Mouse (Mus musculus) embryo, embryonic 10 days (tissue): ENCODE data around the gene Uba1y.
A peak's percentile ranks its signal among the peaks of the same experiment; 100 is the strongest.
"Not testable (repeated sequence)": the region's sequence is repeated elsewhere in the genome, so short reads cannot be mapped to it uniquely, and the experiment has no call there.

Experiments used
- DNase-seq: peaks from one replicate; pipeline ENCODE4 v3.0.0-alpha.2; 2015; ENCODE audit warnings: low spot score

The Uba1y gene

GRCm38 (mm10) chrY:818396-818795 lies at the start of gene Uba1y:
Uba1y (plus strand) TSS chrY:818649.
- no peak for DNase-seq

- DNase-seq = not testable (repeated sequence)
These were observed 21.1 kb upstream of the Uba1y start, which contains the start of gene Zfy1 for GRCm38 (mm10) chrY:797309-797708. Zfy1 (minus strand) TSS chrY:797409.

DNA sequence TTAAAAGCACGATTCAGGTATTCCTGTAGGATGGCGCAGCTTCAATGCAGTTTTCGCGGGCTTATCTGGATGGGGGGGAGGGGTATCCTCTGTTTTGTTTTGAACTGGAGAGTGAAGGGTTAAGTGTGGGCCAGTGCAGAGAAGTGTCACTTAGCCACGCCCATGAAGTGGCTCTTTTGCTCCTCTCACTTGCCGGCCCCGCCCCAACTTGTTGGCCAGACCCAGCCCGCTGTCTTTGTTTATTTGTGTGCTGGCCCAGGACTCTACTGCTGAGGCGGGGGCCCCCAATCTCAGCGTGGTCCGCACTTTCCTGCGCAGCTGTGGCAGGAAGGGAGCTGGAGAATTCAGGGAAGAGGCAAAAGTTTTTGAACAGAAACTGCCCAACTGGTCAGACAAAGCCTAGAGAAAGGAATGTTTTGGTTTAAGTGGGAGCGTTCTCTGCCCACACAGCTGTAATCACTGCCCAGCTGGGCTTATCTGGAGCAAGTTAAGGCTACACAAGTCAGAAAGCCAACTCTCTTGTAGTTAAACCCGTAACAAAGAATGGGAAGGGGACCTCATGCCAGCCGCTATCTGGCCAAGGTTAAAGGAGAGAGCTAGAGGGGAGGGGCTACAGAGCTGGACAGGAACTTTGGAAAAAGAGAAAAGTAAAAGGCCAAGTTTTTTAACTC lies 9.3 kb upstream of the Uba1y start:
- DNase-seq = peak; percentile 75

DNA sequence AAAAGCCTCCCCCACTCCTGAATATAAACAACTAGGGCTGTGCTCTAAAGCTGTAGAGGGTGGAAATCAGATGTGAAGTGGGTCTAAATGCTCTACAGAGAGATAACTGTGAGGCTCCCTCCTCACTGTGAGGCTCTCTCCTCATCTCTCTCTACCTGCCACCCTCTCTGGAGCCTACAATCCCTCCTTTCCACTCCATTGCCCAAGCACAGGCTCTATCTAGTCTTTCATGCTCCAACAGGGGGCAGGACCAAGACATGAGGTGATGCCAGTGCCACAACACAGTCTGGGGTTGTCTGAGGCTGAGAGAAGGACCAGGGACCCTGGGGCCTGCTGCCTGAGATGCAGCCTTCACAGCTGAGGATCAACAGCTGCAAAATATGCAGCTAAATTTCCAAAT lies 54.0 kb downstream of the Uba1y start:
- DNase-seq = no peak

DNA sequence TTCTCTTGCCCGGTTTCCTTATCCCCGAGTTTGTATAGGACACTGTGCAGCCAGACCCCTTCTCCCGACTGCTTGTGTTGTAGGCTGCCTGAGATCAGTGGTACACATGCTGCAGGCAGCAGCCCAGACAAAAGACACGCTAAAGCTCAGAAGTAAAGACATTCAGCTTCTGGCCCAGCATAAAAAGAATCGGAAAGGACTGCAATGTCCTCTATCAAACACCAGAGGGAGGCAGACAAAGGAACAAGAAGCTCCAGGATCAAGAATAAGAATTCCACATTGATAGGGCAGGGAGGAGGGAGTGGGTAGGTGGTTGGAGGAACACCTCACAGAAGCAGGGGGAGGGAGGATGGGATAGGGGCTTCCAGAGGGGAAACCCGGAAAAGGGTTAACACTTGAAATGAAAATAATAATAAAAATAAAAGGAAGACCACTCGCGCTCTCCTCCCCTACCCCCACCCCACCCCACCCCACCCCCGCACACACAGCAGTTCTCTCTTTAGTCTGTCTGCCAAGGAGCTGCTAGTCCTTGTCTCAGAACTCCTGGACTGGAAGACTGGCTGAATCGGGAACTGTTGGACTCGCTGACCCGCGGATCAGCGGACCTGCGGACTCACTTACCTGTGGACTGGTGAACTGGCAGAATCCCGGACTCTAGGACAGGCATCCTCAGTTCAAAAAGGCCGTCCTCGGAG lies 54.6 kb downstream of the Uba1y start:
- DNase-seq = peak; percentile 14
